Mouse (Mus musculus): ENCODE measurements around the gene Loxl1. TPM values are rescaled to one million over a fixed set of nuclear protein-coding genes. Genes with fewer than 3 reads are reported as not detected.

Gene Loxl1
- polyA plus RNA-seq, 1 experiment, result not detected

DNA sequence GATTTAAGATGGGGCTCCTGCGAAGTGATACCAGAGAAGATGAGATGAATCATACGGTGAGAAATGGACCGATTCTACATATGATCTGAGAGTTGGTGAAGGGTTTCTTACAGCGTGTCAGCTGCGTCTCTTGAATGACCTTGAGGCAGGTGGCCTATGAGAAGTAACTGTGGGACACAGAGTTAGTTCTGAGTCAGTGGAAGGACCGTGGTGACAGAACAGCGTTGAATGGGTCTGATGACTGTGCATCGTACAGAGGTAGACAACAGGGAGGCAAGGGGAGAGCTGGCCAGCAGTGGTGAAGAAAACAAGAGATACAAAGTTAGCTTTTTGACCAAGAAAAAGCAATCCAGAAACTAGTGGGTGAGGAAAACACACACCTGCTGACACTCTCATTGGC is 62.7 kb downstream of the Loxl1 start:
- Histone ChIP-seq H3K4me3 (ENCODE audit: insufficient read depth, low read depth, low read length) (no peak overlapping the region), H3K4me1 (ENCODE audit: control insufficient read depth, insufficient read depth, low read length) (peaks cover 19% of the 10 kb centered on the region), H3K27ac (ENCODE audit: insufficient read depth, low read depth, low read length) (no peak overlapping the region)
- 81% methylated on average over 8 of the region's 8 CpGs for WGBS
- no peak for TF ChIP-seq POLR2A (IDR thresholded peaks at IDR 0.05; ENCODE audit: insufficient read depth, low read depth, low read length)
- no peak for TF ChIP-seq CTCF (IDR thresholded peaks at IDR 0.05; ENCODE audit: insufficient read depth, low read depth, low read length)

GRCm38 (mm10) chr9:58249592-58250192 is 63.3 kb downstream of the Loxl1 start, which contains the start of gene Pml:
Pml (minus strand) TSS chr9:58249786.
- peaks cover 17% of the 10 kb centered on the region for H3K4me1 ChIP-seq (ENCODE audit: control insufficient read depth, insufficient read depth, low read length)
- under 1% methylated on average over 16 of the region's 16 CpGs for WGBS
- peak within 1 kb of the TSS; percentile 87 for H3K27ac ChIP-seq (ENCODE audit: insufficient read depth, low read depth, low read length)
- H3K4me3 ChIP-seq (ENCODE audit: insufficient read depth, low read depth, low read length), result peak within 1 kb of the TSS; percentile 93
- TF ChIP-seq CTCF (IDR thresholded peaks at IDR 0.05; ENCODE audit: insufficient read depth, low read depth, low read length) (no peak), POLR2A (IDR thresholded peaks at IDR 0.05; ENCODE audit: insufficient read depth, low read depth, low read length) (0 out of 2 replicates have a peak, but pooled peaks have one; percentile 34)

DNA sequence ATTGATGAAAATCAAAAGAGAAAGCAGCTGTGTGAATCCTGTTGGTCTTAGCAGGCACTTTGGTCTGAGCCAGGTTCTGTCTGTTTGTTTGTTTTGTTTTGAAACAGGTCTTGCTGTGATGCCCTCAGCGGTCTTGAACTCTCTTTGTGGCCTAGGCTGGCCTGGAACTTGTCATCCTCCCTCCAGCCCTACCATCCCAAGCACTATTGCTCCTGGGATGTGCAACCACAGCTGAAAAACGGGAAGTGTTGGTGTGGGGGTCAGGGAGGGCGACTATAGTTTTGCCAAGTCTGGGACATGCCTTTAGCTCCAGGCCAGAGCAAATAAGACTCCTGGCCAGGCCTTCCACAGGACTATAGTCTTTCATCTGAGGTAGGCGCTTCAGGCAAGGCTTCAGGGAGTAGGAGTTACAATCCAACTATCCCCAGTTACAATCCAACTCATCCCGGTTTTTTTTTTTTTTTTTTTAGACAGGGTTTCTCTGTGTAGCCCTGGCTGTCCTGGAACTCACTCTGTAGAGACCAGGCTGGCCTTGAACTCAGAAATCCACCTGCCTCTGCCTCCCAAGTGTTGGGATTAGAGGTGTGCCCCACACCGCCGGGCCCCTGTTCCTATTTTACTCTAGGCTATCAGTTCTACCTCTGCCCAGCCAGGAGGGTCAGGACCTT is 64.1 kb downstream of the Loxl1 start:
- WGBS, result 36% methylated on average over 7 of the region's 7 CpGs
- Histone ChIP-seq H3K27ac (ENCODE audit: insufficient read depth, low read depth, low read length) (peak overlapping the region; percentile 87), H3K4me1 (ENCODE audit: control insufficient read depth, insufficient read depth, low read length) (peaks cover 16% of the 10 kb centered on the region), H3K4me3 (ENCODE audit: insufficient read depth, low read depth, low read length) (peak overlapping the region; percentile 93)
- no peak for TF ChIP-seq POLR2A (IDR thresholded peaks at IDR 0.05; ENCODE audit: insufficient read depth, low read depth, low read length)
- no peak for TF ChIP-seq CTCF (IDR thresholded peaks at IDR 0.05; ENCODE audit: insufficient read depth, low read depth, low read length)

DNA sequence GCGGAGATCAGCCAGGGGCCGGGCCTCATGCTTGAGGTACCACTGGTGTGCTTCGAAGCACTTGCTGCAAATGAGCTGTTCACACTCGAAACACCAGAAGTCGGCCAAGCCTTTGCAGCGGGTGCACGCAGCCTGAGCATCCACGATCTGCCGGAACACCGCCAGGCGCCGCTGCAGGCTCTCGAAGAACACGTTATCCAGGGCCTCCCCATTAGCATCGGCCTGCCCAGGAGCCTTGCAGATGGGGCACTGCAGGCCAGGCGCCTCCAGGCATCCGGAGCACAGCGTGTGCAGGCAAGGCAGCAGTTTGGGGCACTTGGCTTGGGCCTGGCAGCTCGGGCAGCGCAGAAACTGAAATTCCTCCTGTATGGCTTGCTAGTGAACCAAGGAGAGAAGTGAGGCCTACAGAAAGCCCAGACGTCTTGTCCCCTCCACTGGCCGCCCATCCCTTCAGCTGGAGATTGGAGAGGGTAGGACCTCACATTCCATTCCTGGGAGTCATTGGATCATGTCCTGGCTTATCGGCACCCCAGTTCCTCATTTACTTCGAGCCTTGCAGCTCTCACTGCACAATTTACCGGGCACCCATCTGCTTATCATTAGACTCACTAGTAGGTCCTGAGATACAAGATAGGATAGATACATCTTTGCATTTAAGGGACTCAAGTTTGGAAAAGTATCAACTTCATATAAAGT is 65.8 kb downstream of the Loxl1 start:
- Histone ChIP-seq H3K4me1 (ENCODE audit: control insufficient read depth, insufficient read depth, low read length) (peaks cover 23% of the 10 kb centered on the region), H3K27ac (ENCODE audit: insufficient read depth, low read depth, low read length) (peak overlapping the region; percentile 39), H3K4me3 (ENCODE audit: insufficient read depth, low read depth, low read length) (peak overlapping the region; percentile 26)
- 15% methylated on average over 25 of the region's 25 CpGs for WGBS
- peak; percentile 46; the same call in 1 of the 2 replicates for TF ChIP-seq CTCF (IDR thresholded peaks at IDR 0.05; ENCODE audit: insufficient read depth, low read depth, low read length)
- peak; percentile 20; the same call in 1 of the 2 replicates for TF ChIP-seq POLR2A (IDR thresholded peaks at IDR 0.05; ENCODE audit: insufficient read depth, low read depth, low read length)

DNA sequence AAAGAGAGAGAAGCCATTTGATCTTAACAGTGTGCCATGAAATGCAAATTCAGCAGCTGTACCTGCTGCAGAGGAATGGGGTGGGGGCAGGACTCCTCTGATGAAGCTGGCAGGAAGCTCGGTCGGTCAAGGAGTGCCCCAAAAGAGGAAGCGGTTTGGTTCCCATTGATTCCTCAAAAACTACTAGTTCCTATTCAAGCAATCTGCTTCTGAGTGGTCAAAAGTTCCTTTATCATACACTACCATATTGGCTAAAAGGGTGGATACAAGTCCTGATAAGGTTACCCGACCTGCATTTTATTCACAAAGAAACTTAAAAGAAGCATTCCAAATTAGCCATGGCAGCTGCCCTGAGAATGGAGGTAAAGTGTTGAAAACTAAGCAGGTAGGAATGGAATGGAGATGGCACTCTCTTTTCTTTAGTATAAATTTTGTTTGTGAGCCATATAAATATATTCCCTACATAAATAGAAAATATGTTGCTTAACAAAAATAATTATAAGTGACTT is 66.8 kb downstream of the Loxl1 start:
- 72% methylated on average over 4 of the region's 4 CpGs for WGBS
- Histone ChIP-seq H3K4me1 (ENCODE audit: control insufficient read depth, insufficient read depth, low read length) (peaks cover 28% of the 10 kb centered on the region), H3K27ac (ENCODE audit: insufficient read depth, low read depth, low read length) (no peak overlapping the region)

DNA sequence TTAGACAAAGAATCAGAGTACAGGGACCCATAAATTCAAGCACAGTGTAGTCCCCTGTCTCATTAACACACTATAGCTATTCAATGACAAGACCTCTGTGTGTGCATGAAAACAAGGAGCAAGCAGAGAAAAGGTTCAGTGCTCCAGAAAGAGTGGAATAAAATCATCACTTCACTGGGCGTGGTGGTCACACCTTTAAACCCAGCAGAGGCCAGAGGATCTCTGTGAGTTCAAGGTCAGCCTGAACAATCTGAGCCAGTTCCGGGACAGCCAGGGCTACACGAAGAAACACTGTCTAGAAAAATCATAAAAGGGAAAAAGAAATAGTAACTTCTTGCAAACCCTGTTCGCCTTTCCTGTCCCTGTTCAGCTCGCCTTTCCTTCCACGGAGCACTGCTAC is 69.3 kb downstream of the Loxl1 start:
- WGBS, result 87% methylated on average over 6 of the region's 6 CpGs
- no peak overlapping the region for H3K27ac ChIP-seq (ENCODE audit: insufficient read depth, low read depth, low read length)

More for the DNA sequence above, 66.8 kb downstream of the Loxl1 start:
- no peak for TF ChIP-seq POLR2A (IDR thresholded peaks at IDR 0.05; ENCODE audit: insufficient read depth, low read depth, low read length)
- no peak for TF ChIP-seq CTCF (IDR thresholded peaks at IDR 0.05; ENCODE audit: insufficient read depth, low read depth, low read length)
- H3K4me3 ChIP-seq (ENCODE audit: insufficient read depth, low read depth, low read length), result no peak overlapping the region

DNA sequence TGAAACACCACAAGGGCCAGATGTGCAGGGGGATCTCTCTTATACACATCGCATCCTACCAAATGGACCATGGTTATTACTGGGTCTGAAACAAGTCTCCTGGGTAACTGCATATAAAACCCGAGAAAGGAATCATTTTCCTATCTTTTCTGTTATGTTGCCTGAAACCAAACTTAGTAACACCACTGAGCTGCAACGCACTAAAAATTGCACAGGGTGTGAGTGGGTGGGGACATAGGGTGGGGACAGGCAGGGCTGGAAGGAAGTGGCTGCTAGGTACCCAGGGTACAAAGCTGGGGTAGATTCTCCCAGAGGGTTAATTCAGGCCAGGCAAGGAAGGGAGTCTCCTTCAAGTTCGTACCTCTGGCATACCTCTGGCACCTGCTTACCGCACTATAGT is 70.3 kb downstream of the Loxl1 start:
- H3K27ac ChIP-seq (ENCODE audit: insufficient read depth, low read depth, low read length), result 0 out of 2 replicates have a peak overlapping the region, but pooled peaks have one; percentile 32
- H3K4me1 ChIP-seq (ENCODE audit: control insufficient read depth, insufficient read depth, low read length), result peaks cover 22% of the 10 kb centered on the region
- no peak overlapping the region for H3K4me3 ChIP-seq (ENCODE audit: insufficient read depth, low read depth, low read length)
- TF ChIP-seq POLR2A (IDR thresholded peaks at IDR 0.05; ENCODE audit: insufficient read depth, low read depth, low read length) (no peak), CTCF (IDR thresholded peaks at IDR 0.05; ENCODE audit: insufficient read depth, low read depth, low read length) (no peak)
- 47% methylated on average over 5 of the region's 5 CpGs for WGBS

More for the DNA sequence above, 69.3 kb downstream of the Loxl1 start:
- no peak overlapping the region for H3K4me3 ChIP-seq (ENCODE audit: insufficient read depth, low read depth, low read length)
- TF ChIP-seq CTCF (IDR thresholded peaks at IDR 0.05; ENCODE audit: insufficient read depth, low read depth, low read length) (no peak), POLR2A (IDR thresholded peaks at IDR 0.05; ENCODE audit: insufficient read depth, low read depth, low read length) (no peak)
- H3K4me1 ChIP-seq (ENCODE audit: control insufficient read depth, insufficient read depth, low read length), result peaks cover 23% of the 10 kb centered on the region

DNA sequence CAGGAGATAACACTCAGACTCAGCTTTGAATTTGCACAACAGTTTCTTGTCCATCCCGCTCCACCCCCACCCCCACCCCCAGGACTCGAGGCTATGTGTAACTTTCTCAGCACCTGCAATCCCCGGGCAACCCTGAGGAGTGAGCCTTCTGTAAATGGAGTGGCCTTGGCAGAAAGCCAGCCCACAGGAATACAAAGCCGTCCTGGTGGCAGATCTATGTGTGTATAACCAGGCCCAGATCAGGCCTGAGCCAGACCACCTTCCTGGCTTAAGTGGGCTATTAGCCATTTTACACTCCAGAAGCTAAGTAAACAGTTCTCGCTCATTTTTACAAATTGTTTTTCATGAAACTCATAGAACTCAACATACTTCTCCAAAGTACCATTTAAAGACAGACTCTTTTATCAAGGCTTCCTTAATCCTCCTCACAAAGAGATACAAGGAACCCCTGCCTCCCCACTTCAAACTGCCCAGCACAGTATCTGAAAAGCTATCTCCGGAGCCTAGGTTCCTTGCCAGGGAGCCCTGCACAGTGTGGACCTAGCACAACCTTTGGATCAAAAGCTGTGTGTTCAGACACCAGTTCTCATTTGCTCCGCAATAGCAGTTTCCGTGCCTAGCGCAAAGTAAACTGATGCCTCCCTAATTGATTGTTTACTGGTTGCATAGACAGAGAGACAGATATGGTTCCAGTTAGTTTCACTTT is 71.1 kb downstream of the Loxl1 start:
- H3K4me3 ChIP-seq (ENCODE audit: insufficient read depth, low read depth, low read length), result no peak overlapping the region
- 31% methylated on average over 9 of the region's 9 CpGs for WGBS
- TF ChIP-seq POLR2A (IDR thresholded peaks at IDR 0.05; ENCODE audit: insufficient read depth, low read depth, low read length) (no peak), CTCF (IDR thresholded peaks at IDR 0.05; ENCODE audit: insufficient read depth, low read depth, low read length) (no peak)
- H3K4me1 ChIP-seq (ENCODE audit: control insufficient read depth, insufficient read depth, low read length), result peaks cover 17% of the 10 kb centered on the region
- 0 out of 2 replicates have a peak overlapping the region, but pooled peaks have one; percentile 32 for H3K27ac ChIP-seq (ENCODE audit: insufficient read depth, low read depth, low read length)

Other genes with a start within 250 kb of the Loxl1 start
- not detected in 2 replicates for gene Stra6, start 249.4 kb downstream of the Loxl1 start, polyA plus RNA-seq (2012; ENCODE audit: insufficient read depth, insufficient read length, low replicate concordance, missing spikeins)
- not detected in 2 replicates for gene Ccdc33, start 194.4 kb downstream of the Loxl1 start, polyA plus RNA-seq (2012; ENCODE audit: insufficient read depth, insufficient read length, low replicate concordance, missing spikeins)
- gene Islr, start 108.9 kb downstream of the Loxl1 start, polyA plus RNA-seq (2012; ENCODE audit: insufficient read depth, insufficient read length, low replicate concordance, missing spikeins), result not detected in 2 replicates
- not detected in 2 replicates for gene Islr2, start 108.9 kb downstream of the Loxl1 start, polyA plus RNA-seq (2012; ENCODE audit: insufficient read depth, insufficient read length, low replicate concordance, missing spikeins)
- gene Pml, start 63.4 kb downstream of the Loxl1 start, polyA plus RNA-seq (2012; ENCODE audit: insufficient read depth, insufficient read length, low replicate concordance, missing spikeins), result not detected in 2 replicates
- not detected in 2 replicates for gene Stoml1, start 60.0 kb downstream of the Loxl1 start, polyA plus RNA-seq (2012; ENCODE audit: insufficient read depth, insufficient read length, low replicate concordance, missing spikeins)
- gene Tbc1d21, start 57.3 kb upstream of the Loxl1 start, polyA plus RNA-seq (2012; ENCODE audit: insufficient read depth, insufficient read length, low replicate concordance, missing spikeins), result not detected in 2 replicates
- not detected in 2 replicates for gene Insyn1, start 175.4 kb upstream of the Loxl1 start, polyA plus RNA-seq (2012; ENCODE audit: insufficient read depth, insufficient read length, low replicate concordance, missing spikeins)
- not detected in 2 replicates for gene Cd276, start 242.3 kb upstream of the Loxl1 start, polyA plus RNA-seq (2012; ENCODE audit: insufficient read depth, insufficient read length, low replicate concordance, missing spikeins)